Mouse (Mus musculus) neural tube, embryonic 15.5 days (tissue): ENCODE measurements around the gene Olfr920. TPM values are rescaled to one million over a fixed set of nuclear protein-coding genes. Genes with fewer than 3 reads are reported as not detected.

ENCODE experiments used
- ATAC-seq: fragments of 200-750 bp; cut with Nextera tagmentation; 2 replicates; pipeline ENCODE4 v1.8.0; 2017; ENCODE audit warnings: mild to moderate bottlenecking, moderate TSS enrichment, moderate library complexity; ENCODE audit not compliant: low FRiP score
- H3K27ac ChIP-seq: fragments of 300-500 bp; sonication (generic); replicated peaks from 2 replicates; pipeline ENCODE4 v1.5.1; 2015; ENCODE audit warnings: mild to moderate bottlenecking, inconsistent platforms
- H3K27me3 ChIP-seq: fragments of 300-500 bp; sonication (generic); replicated peaks from 2 replicates; pipeline ENCODE4 v1.6.1; 2015; ENCODE audit warnings: inconsistent platforms
- H3K36me3 ChIP-seq: fragments of 300-500 bp; sonication (generic); 2 replicates; pipeline ENCODE4 v1.6.1; 2015; ENCODE audit warnings: inconsistent platforms
- H3K4me1 ChIP-seq: fragments of 300-500 bp; sonication (generic); 2 replicates; pipeline ENCODE4 v1.6.1; 2015; ENCODE audit warnings: inconsistent platforms
- H3K4me2 ChIP-seq: fragments of 300-500 bp; sonication (generic); 2 replicates; pipeline ENCODE4 v1.6.1; 2015; ENCODE audit warnings: inconsistent platforms, mild to moderate bottlenecking, moderate library complexity
- H3K4me3 ChIP-seq: fragments of 300-500 bp; sonication (generic); replicated peaks from 2 replicates; pipeline ENCODE4 v1.5.1; 2015; ENCODE audit warnings: mild to moderate bottlenecking, inconsistent platforms
- H3K9ac ChIP-seq: fragments of 300-500 bp; sonication (generic); replicated peaks from 2 replicates; pipeline ENCODE4 v1.6.1; 2015; ENCODE audit warnings: mild to moderate bottlenecking, inconsistent platforms
- H3K9me3 ChIP-seq: fragments of 300-500 bp; sonication (generic); replicated peaks from 2 replicates; pipeline ENCODE4 v1.6.1; 2016; ENCODE audit warnings: inconsistent platforms
- WGBS: fragments of 180-500 bp; shearing (Covaris S2); methylation state at CpG from one replicate; pipeline ENCODE4 v1.1.7; 2015; ENCODE audit warnings: mixed read lengths; 5-methylcytosine and 5-hydroxymethylcytosine counted together
- polyA plus RNA-seq: library from polyadenylated mRNA; unstranded; fragments of >200 nt; fragmentation: Nextera tagmentation; extraction: Ambion mirVana; gene quantifications from 2 replicates; pipeline ENCODE4 v1.2.1, GENCODE M21; 2015

Gene Olfr920
- not detected in 2 replicates for polyA plus RNA-seq

- Histone ChIP-seq H3K4me1 (no peaks in the 10 kb centered on the region), H3K4me2 (no peak within 1 kb of the TSS), H3K4me3 (no peak within 1 kb of the TSS), H3K27ac (no peak within 1 kb of the TSS), H3K9ac (no peak within 1 kb of the TSS), H3K36me3 (no peaks in the 10 kb centered on the region), H3K27me3 (no peaks in the 10 kb centered on the region), H3K9me3 (no peaks in the 10 kb centered on the region)
- 96% methylated on average over 1 of the region's 1 CpGs for WGBS
- no peak for ATAC-seq
These were observed at the start of gene Olfr920 for GRCm38 (mm10) chr9:38751999-38752398. Olfr920 (plus strand) TSS chr9:38752299.

GRCm38 (mm10) chr9:38718102-38718501 is 34.0 kb upstream of the Olfr920 start, which contains the start of gene Vwa5a:
Vwa5a (plus strand) TSS chr9:38718268.
- Histone ChIP-seq H3K27ac (peak within 1 kb of the TSS; percentile 48), H3K9ac (peak within 1 kb of the TSS; percentile 26; the same call in 1 of the 2 replicates), H3K36me3 (no peaks in the 10 kb centered on the region), H3K4me2 (peak within 1 kb of the TSS; percentile 51), H3K9me3 (no peaks in the 10 kb centered on the region), H3K4me3 (peak within 1 kb of the TSS; percentile 44), H3K4me1 (peaks cover 12% of the 10 kb centered on the region), H3K27me3 (no peaks in the 10 kb centered on the region)
- no peak; the same call in 1 of the 2 replicates for ATAC-seq
- WGBS = 6% methylated on average over 4 of the region's 4 CpGs

- Histone ChIP-seq H3K4me3 (peak overlapping the region; percentile 44), H3K9me3 (no peaks in the 10 kb centered on the region), H3K36me3 (no peaks in the 10 kb centered on the region), H3K27me3 (no peaks in the 10 kb centered on the region), H3K4me1 (peaks cover 12% of the 10 kb centered on the region), H3K4me2 (peak overlapping the region; percentile 51), H3K9ac (0 out of 2 replicates have a peak overlapping the region, but pooled peaks have one; percentile 26), H3K27ac (0 out of 2 replicates have a peak overlapping the region, but pooled peaks have one; percentile 48)
- ATAC-seq = no peak
- 6% methylated on average over 3 of the region's 3 CpGs for WGBS
These were observed 33.1 kb upstream of the Olfr920 start for GRCm38 (mm10) chr9:38718927-38719441.

- H3K36me3 ChIP-seq = no peaks in the 10 kb centered on the region
- no peak for ATAC-seq
- WGBS = 96% methylated on average over 1 of the region's 1 CpGs
- H3K27me3 ChIP-seq = no peaks in the 10 kb centered on the region
- no peak overlapping the region for H3K4me2 ChIP-seq
- no peak overlapping the region for H3K27ac ChIP-seq
- H3K9me3 ChIP-seq = no peaks in the 10 kb centered on the region
- no peak overlapping the region for H3K4me3 ChIP-seq
- peaks cover 6% of the 10 kb centered on the region for H3K4me1 ChIP-seq
- no peak overlapping the region for H3K9ac ChIP-seq
These were observed 28.1 kb upstream of the Olfr920 start for GRCm38 (mm10) chr9:38724044-38724443.

GRCm38 (mm10) chr9:38728218-38728617 is 23.9 kb upstream of the Olfr920 start:
- Histone ChIP-seq H3K9me3 (no peaks in the 10 kb centered on the region), H3K27ac (no peak overlapping the region), H3K4me2 (no peak overlapping the region), H3K4me3 (no peak overlapping the region), H3K27me3 (no peaks in the 10 kb centered on the region), H3K9ac (no peak overlapping the region), H3K4me1 (no peaks in the 10 kb centered on the region), H3K36me3 (no peaks in the 10 kb centered on the region)
- ATAC-seq = no peak
- 87% methylated on average over 3 of the region's 3 CpGs for WGBS

GRCm38 (mm10) chr9:38741408-38741807 is 10.7 kb upstream of the Olfr920 start:
- no peaks in the 10 kb centered on the region for H3K4me1 ChIP-seq
- no peaks in the 10 kb centered on the region for H3K9me3 ChIP-seq
- WGBS = 72% methylated on average over 1 of the region's 1 CpGs
- no peaks in the 10 kb centered on the region for H3K27me3 ChIP-seq
- no peaks in the 10 kb centered on the region for H3K36me3 ChIP-seq
- ATAC-seq = no peak
- H3K9ac ChIP-seq = no peak overlapping the region
- H3K4me3 ChIP-seq = no peak overlapping the region
- no peak overlapping the region for H3K27ac ChIP-seq
- no peak overlapping the region for H3K4me2 ChIP-seq

GRCm38 (mm10) chr9:38744619-38745315 is 7.3 kb upstream of the Olfr920 start:
- H3K27ac ChIP-seq = no peak overlapping the region
- H3K36me3 ChIP-seq = no peaks in the 10 kb centered on the region
- 95% methylated on average over 4 of the region's 4 CpGs for WGBS
- ATAC-seq = no peak
- no peaks in the 10 kb centered on the region for H3K27me3 ChIP-seq
- H3K4me2 ChIP-seq = no peak overlapping the region
- no peaks in the 10 kb centered on the region for H3K4me1 ChIP-seq
- H3K4me3 ChIP-seq = no peak overlapping the region
- no peaks in the 10 kb centered on the region for H3K9me3 ChIP-seq
- H3K9ac ChIP-seq = no peak overlapping the region

- no peaks in the 10 kb centered on the region for H3K36me3 ChIP-seq
- ATAC-seq = no peak
- no peak within 1 kb of the TSS for H3K9ac ChIP-seq
- H3K4me2 ChIP-seq = no peak within 1 kb of the TSS
- no peaks in the 10 kb centered on the region for H3K27me3 ChIP-seq
- no peak within 1 kb of the TSS for H3K4me3 ChIP-seq
- no peak within 1 kb of the TSS for H3K27ac ChIP-seq
- no peaks in the 10 kb centered on the region for H3K9me3 ChIP-seq
- no peaks in the 10 kb centered on the region for H3K4me1 ChIP-seq
These were observed 20.7 kb downstream of the Olfr920 start, which contains the start of gene Olfr921 for GRCm38 (mm10) chr9:38772768-38773167. Olfr921 (plus strand) TSS chr9:38773068.

GRCm38 (mm10) chr9:38792689-38793088 is 40.6 kb downstream of the Olfr920 start:
- Histone ChIP-seq H3K36me3 (no peaks in the 10 kb centered on the region), H3K4me1 (no peaks in the 10 kb centered on the region), H3K9me3 (no peaks in the 10 kb centered on the region), H3K9ac (no peak overlapping the region), H3K4me3 (no peak overlapping the region), H3K4me2 (no peak overlapping the region), H3K27ac (no peak overlapping the region), H3K27me3 (no peaks in the 10 kb centered on the region)
- ATAC-seq = no peak
- 92% methylated on average over 2 of the region's 2 CpGs for WGBS

- H3K27me3 ChIP-seq = no peaks in the 10 kb centered on the region
- H3K27ac ChIP-seq = no peak overlapping the region
- no peak overlapping the region for H3K4me3 ChIP-seq
- H3K4me2 ChIP-seq = no peak overlapping the region
- H3K9me3 ChIP-seq = no peaks in the 10 kb centered on the region
- no peak for ATAC-seq
- no peaks in the 10 kb centered on the region for H3K4me1 ChIP-seq
- no peaks in the 10 kb centered on the region for H3K36me3 ChIP-seq
- no peak overlapping the region for H3K9ac ChIP-seq
These were observed 53.6 kb downstream of the Olfr920 start for GRCm38 (mm10) chr9:38805696-38806095.
